Mouse (Mus musculus) heart, embryonic 12.5 days (tissue): ENCODE measurements around the gene AC170998.1. TPM values are rescaled to one million over a fixed set of nuclear protein-coding genes. Genes with fewer than 3 reads are reported as not detected.
A peak's percentile ranks its signal among the peaks of the same experiment; 100 is the strongest.

ENCODE experiments used
- ATAC-seq: fragments of 200-750 bp; cut with Nextera tagmentation; 2 replicates; pipeline ENCODE4 v1.8.0; 2017; ENCODE audit warnings: moderate TSS enrichment, moderate library complexity; ENCODE audit not compliant: insufficient number of reproducible peaks, low FRiP score
- H3K27ac ChIP-seq: fragments of 300-500 bp; sonication (generic); 2 replicates; pipeline ENCODE4 v1.5.1; 2016; ENCODE audit warnings: mild to moderate bottlenecking, moderate library complexity; ENCODE audit not compliant: poor library complexity, severe bottlenecking
- H3K27me3 ChIP-seq: fragments of 300-500 bp; sonication (generic); replicated peaks from 2 replicates; pipeline ENCODE4 v1.6.1; 2016; ENCODE audit warnings: mild to moderate bottlenecking, moderate library complexity
- H3K36me3 ChIP-seq: fragments of 300-500 bp; sonication (generic); 2 replicates; pipeline ENCODE4 v1.6.1; 2016; ENCODE audit warnings: mild to moderate bottlenecking, moderate library complexity
- H3K4me1 ChIP-seq: fragments of 300-500 bp; sonication (generic); replicated peaks from 2 replicates; pipeline ENCODE4 v1.6.1; 2016; ENCODE audit warnings: mild to moderate bottlenecking
- H3K4me2 ChIP-seq: fragments of 300-500 bp; sonication (generic); 2 replicates; pipeline ENCODE4 v1.6.1; 2016; ENCODE audit warnings: mild to moderate bottlenecking, moderate library complexity
- H3K4me3 ChIP-seq: fragments of 300-500 bp; sonication (generic); 2 replicates; pipeline ENCODE4 v1.5.1; 2016; ENCODE audit warnings: mild to moderate bottlenecking
- H3K9ac ChIP-seq: fragments of 300-500 bp; sonication (generic); 2 replicates; pipeline ENCODE4 v1.6.1; 2016; ENCODE audit warnings: mild to moderate bottlenecking, moderate library complexity
- H3K9me3 ChIP-seq: fragments of 300-500 bp; sonication (generic); replicated peaks from 2 replicates; pipeline ENCODE4 v1.6.1; 2016; ENCODE audit warnings: mild to moderate bottlenecking, moderate library complexity
- WGBS: fragments of 180-500 bp; shearing (Covaris S2); methylation state at CpG from one replicate; pipeline ENCODE4 v1.1.7; 2016; 5-methylcytosine and 5-hydroxymethylcytosine counted together
- polyA plus RNA-seq: library from polyadenylated mRNA; unstranded; fragments of >200 nt; fragmentation: Nextera tagmentation; extraction: Ambion mirVana; gene quantifications from 2 replicates; pipeline ENCODE4 v1.2.1, GENCODE M21; 2016

Gene AC170998.1
- polyA plus RNA-seq, 1 experiment from 2014 or later: 3.1 TPM

GRCm38 (mm10) chr17:28694078-28694477, 31.8 kb upstream of the AC170998.1 start:
- H3K9ac ChIP-seq: no peak overlapping the region
- H3K4me3 ChIP-seq: no peak overlapping the region
- 0 out of 2 replicates have a peak, but pooled peaks cover 2% of the 10 kb centered on the region for H3K27me3 ChIP-seq
- 79% methylated on average over 2 of the region's 2 CpGs for WGBS
- H3K4me1 ChIP-seq: peaks cover 67% of the 10 kb centered on the region
- H3K9me3 ChIP-seq: no peaks in the 10 kb centered on the region
- H3K36me3 ChIP-seq: peaks cover 3% of the 10 kb centered on the region; the same call in 1 of the 2 replicates
- no peak overlapping the region for H3K27ac ChIP-seq
- H3K4me2 ChIP-seq: no peak overlapping the region
- no peak for ATAC-seq

- no peak overlapping the region for H3K9ac ChIP-seq
- peaks cover 62% of the 10 kb centered on the region for H3K4me1 ChIP-seq
- no peak for ATAC-seq
- H3K4me3 ChIP-seq: no peak overlapping the region
- H3K27ac ChIP-seq: no peak overlapping the region
- H3K27me3 ChIP-seq: no peaks in the 10 kb centered on the region
- H3K36me3 ChIP-seq: peaks cover 3% of the 10 kb centered on the region; the same call in 1 of the 2 replicates
- 84% methylated on average over 4 of the region's 4 CpGs for WGBS
- no peak overlapping the region for H3K4me2 ChIP-seq
- no peaks in the 10 kb centered on the region for H3K9me3 ChIP-seq
These were observed 31.1 kb upstream of the AC170998.1 start for GRCm38 (mm10) chr17:28694832-28695231.

- Histone ChIP-seq H3K36me3 (peaks cover 4% of the 10 kb centered on the region), H3K4me3 (no peak overlapping the region), H3K4me1 (peaks cover 57% of the 10 kb centered on the region), H3K4me2 (no peak overlapping the region), H3K9me3 (no peaks in the 10 kb centered on the region), H3K9ac (no peak overlapping the region), H3K27me3 (no peaks in the 10 kb centered on the region), H3K27ac (no peak overlapping the region)
- no peak for ATAC-seq
- 38% methylated on average over 2 of the region's 2 CpGs for WGBS
These were observed 29.2 kb upstream of the AC170998.1 start for GRCm38 (mm10) chr17:28696641-28697040.

DNA sequence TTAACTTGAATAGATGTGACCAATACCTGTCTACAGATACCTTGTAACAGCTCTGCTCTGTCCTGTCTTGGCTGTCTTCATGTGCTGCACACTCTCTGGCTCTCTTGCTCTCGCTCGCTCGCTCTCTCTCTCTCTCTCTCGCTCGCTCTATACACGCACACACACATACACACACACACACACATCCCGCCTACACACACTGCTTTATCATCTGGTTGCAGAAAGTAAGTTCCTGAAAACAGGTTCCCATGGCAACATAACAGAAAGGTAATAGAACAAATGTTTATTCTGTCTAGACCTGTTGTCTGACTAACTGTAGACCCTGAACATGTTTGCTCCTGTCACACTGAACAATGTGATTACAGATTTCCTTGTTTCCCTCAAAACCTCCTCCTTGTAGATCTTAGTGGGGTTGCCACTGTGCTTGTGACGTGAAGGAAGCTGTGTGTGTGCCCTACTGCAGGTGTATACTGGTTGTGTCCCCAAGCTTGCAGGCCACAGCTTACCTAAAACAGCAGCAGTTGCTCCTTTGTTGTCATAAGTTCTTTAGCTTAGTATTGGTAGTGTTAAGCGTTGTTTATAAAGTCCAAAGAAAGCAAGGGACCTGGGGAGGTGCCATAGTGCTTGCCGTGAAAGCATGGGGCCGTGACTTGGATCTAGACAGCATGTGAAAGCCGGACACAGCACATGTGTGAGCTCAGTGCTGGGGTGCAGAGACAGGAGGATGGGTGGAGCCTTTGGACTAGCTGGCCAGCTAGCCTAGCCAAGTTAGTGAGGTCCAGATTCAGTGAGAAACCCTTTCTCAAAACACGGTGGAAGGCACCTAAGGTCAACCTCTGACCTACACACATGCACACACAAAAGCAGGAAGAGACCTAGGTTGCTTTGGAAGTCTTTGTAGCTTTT, 28.3 kb upstream of the AC170998.1 start:
- no peak for ATAC-seq
- Histone ChIP-seq H3K4me2 (no peak overlapping the region), H3K4me3 (no peak overlapping the region), H3K27ac (peak overlapping the region; percentile 35), H3K9ac (no peak overlapping the region), H3K27me3 (no peaks in the 10 kb centered on the region), H3K9me3 (no peaks in the 10 kb centered on the region), H3K4me1 (peaks cover 63% of the 10 kb centered on the region), H3K36me3 (peaks cover 7% of the 10 kb centered on the region)
- 65% methylated on average over 13 of the region's 13 CpGs for WGBS

DNA sequence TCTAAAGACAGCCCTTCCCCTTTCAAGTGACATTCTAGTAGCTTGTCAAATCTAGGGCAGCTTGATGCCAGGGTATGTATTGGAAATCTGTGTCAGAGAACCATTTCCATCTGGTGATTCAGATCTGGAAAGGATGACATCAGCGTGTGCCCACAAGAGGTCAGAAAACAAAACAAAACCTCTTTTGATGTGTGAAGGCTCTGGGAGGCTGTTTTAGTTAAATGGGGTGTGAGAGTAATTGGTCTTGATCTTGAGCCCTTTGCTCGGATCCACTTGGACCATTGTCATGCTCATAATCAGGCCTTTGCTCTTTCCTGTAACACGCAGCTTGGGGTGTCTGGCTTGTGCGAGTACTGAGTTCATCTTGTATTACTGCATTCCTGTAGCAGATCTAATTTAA, 27.6 kb upstream of the AC170998.1 start:
- no peak overlapping the region for H3K9ac ChIP-seq
- no peaks in the 10 kb centered on the region for H3K27me3 ChIP-seq
- H3K4me2 ChIP-seq: no peak overlapping the region
- H3K4me3 ChIP-seq: no peak overlapping the region
- ATAC-seq: no peak
- peaks cover 60% of the 10 kb centered on the region for H3K4me1 ChIP-seq
- H3K36me3 ChIP-seq: peaks cover 7% of the 10 kb centered on the region
- WGBS: 62% methylated on average over 4 of the region's 4 CpGs
- no peaks in the 10 kb centered on the region for H3K9me3 ChIP-seq
- H3K27ac ChIP-seq: no peak overlapping the region

DNA sequence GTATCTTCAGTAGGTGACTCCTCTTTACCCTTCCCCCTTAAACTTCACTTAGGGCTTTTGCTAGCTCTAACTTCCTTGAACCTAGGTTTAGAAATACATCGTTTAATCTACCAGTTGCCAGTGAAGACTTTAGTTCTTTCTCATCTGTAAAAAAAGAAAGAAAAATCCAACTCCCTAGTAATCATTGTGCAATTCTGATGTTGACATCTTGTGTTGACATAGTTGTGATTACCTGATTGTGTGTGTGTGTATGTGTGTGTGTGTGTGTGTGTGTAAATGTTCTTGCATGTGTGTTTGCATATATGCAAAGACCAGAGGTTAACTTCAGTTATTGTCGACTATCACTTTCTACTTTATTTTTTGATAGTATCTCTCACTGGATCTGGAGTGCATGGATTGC, 27.2 kb upstream of the AC170998.1 start:
- Histone ChIP-seq H3K9me3 (no peaks in the 10 kb centered on the region), H3K36me3 (peaks cover 6% of the 10 kb centered on the region), H3K27ac (no peak overlapping the region), H3K4me1 (peaks cover 57% of the 10 kb centered on the region), H3K27me3 (no peaks in the 10 kb centered on the region), H3K4me2 (no peak overlapping the region), H3K9ac (no peak overlapping the region), H3K4me3 (no peak overlapping the region)
- 81% methylated on average over 2 of the region's 2 CpGs for WGBS
- ATAC-seq: no peak

DNA sequence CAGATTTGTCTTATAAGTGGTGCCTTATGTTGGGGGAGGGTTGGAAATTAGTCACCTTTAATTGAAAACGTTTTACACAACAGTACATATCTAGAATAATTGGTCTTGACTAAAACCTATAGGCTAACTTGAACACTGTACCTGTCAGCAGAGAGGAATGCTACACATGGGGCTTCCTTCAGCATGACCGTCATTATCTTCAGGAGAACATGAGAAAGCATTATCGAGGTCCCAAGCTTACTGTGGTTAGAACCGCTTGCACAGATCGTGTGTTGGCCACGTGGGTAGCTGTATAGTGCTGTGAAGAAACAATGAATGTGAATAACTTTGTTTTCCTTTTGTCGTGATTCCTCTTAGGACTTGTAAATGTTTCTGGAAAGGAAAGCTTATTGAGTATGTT, 26.1 kb upstream of the AC170998.1 start:
- Histone ChIP-seq H3K4me3 (no peak overlapping the region), H3K4me1 (peaks cover 51% of the 10 kb centered on the region), H3K9me3 (no peaks in the 10 kb centered on the region), H3K4me2 (no peak overlapping the region), H3K9ac (no peak overlapping the region), H3K27me3 (no peaks in the 10 kb centered on the region), H3K36me3 (peaks cover 4% of the 10 kb centered on the region), H3K27ac (no peak overlapping the region)
- no peak for ATAC-seq
- 72% methylated on average over 7 of the region's 7 CpGs for WGBS

DNA sequence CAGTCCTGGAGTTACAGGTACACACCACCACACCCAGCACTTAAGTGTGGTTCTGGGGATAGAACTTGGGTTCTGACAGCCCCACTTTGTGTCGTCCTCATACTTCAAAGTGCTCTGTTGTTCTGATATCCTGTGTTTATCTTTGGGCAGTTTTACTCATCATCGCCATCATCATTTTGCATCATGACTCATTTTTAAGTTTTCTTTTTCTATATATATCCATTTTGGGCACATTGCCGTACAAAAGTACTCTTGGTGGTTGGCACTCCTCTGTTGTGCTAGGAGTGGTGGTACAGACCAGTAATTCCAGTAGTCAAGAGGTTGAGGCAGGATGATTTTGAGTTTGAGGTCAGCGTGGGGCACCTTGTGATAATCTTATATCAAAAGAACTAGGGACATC, 24.7 kb upstream of the AC170998.1 start:
- Histone ChIP-seq H3K9ac (no peak overlapping the region), H3K4me1 (peaks cover 50% of the 10 kb centered on the region), H3K27me3 (no peaks in the 10 kb centered on the region), H3K36me3 (peaks cover 12% of the 10 kb centered on the region), H3K4me2 (no peak overlapping the region), H3K4me3 (no peak overlapping the region), H3K9me3 (no peaks in the 10 kb centered on the region), H3K27ac (no peak overlapping the region)
- no peak for ATAC-seq
- WGBS: 88% methylated on average over 4 of the region's 4 CpGs

- Histone ChIP-seq H3K27ac (no peak overlapping the region), H3K36me3 (peaks cover 12% of the 10 kb centered on the region), H3K9me3 (no peaks in the 10 kb centered on the region), H3K4me1 (peaks cover 47% of the 10 kb centered on the region), H3K4me2 (no peak overlapping the region), H3K9ac (no peak overlapping the region), H3K4me3 (no peak overlapping the region), H3K27me3 (no peaks in the 10 kb centered on the region)
- WGBS: 76% methylated on average over 3 of the region's 3 CpGs
- no peak for ATAC-seq
These were observed 24.1 kb upstream of the AC170998.1 start for GRCm38 (mm10) chr17:28701737-28702136.

GRCm38 (mm10) chr17:28702646-28703045, 23.2 kb upstream of the AC170998.1 start:
- no peak overlapping the region for H3K4me3 ChIP-seq
- no peak for ATAC-seq
- H3K4me1 ChIP-seq: peaks cover 44% of the 10 kb centered on the region
- H3K9me3 ChIP-seq: no peaks in the 10 kb centered on the region
- H3K36me3 ChIP-seq: peaks cover 12% of the 10 kb centered on the region
- H3K9ac ChIP-seq: no peak overlapping the region
- no peak overlapping the region for H3K4me2 ChIP-seq
- H3K27ac ChIP-seq: 0 out of 2 replicates have a peak overlapping the region, but pooled peaks have one; percentile 47
- H3K27me3 ChIP-seq: no peaks in the 10 kb centered on the region
- 45% methylated on average over 2 of the region's 2 CpGs for WGBS

DNA sequence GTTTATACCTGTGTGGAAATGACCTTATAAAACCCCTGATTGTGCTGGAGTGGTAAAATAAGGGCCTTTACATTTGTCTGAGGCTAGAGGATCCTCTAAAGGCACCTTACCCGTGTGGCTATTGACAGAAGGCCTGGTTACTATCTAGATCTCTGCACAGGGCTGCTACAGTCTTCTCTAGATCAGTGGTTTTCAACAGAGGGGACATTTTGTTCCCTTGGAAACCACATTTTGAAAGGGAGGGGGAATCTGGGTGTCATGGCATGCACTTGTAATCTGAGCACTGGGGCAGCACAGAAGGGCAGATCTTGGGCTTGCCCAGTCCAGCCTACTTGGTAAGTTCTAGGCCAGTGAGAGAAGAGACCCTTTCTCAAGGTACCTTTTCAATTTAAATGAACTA, 19.2 kb upstream of the AC170998.1 start:
- Histone ChIP-seq H3K9ac (no peak overlapping the region), H3K36me3 (peaks cover 10% of the 10 kb centered on the region), H3K27me3 (no peaks in the 10 kb centered on the region), H3K4me1 (peaks cover 47% of the 10 kb centered on the region), H3K9me3 (no peaks in the 10 kb centered on the region), H3K27ac (no peak overlapping the region), H3K4me2 (no peak overlapping the region), H3K4me3 (no peak overlapping the region)
- ATAC-seq: no peak
- 12% methylated on average over 1 of the region's 1 CpGs for WGBS
